Mouse (Mus musculus) lung, postnatal 0 days (tissue): Measurements from ENCODE around the gene Srcin1. TPM values are rescaled to one million over a fixed set of nuclear protein-coding genes. Genes with fewer than 3 reads are reported as not detected.

ENCODE experiments used
- ATAC-seq: fragments of 200-750 bp; cut with Nextera tagmentation; 2 replicates; pipeline ENCODE4 v1.8.0; 2017; ENCODE audit warnings: moderate library complexity
- DNase-seq: peaks from one replicate; pipeline ENCODE4 v3.0.0-alpha.2; 2016; ENCODE audit warnings: low spot score
- H3K27ac ChIP-seq: fragments of 300-500 bp; sonication (generic); 2 replicates; pipeline ENCODE4 v1.5.1; 2014; ENCODE audit warnings: antibody characterized with exemption, mild to moderate bottlenecking, low read length, mixed read lengths
- H3K27me3 ChIP-seq: fragments of 300-500 bp; sonication (generic); replicated peaks from 2 replicates; pipeline ENCODE4 v1.6.1; 2014; ENCODE audit warnings: low read length, mixed read lengths; ENCODE audit not compliant: insufficient read depth
- H3K36me3 ChIP-seq: fragments of 300-500 bp; sonication (generic); 2 replicates; pipeline ENCODE4 v1.6.1; 2014; ENCODE audit warnings: low read length, mixed read lengths; ENCODE audit not compliant: insufficient read depth
- H3K4me1 ChIP-seq: fragments of 300-500 bp; sonication (generic); 2 replicates; pipeline ENCODE4 v1.6.1; 2014; ENCODE audit warnings: antibody characterized with exemption, low read depth, low read length, mixed read lengths; ENCODE audit not compliant: insufficient read depth
- H3K4me2 ChIP-seq: fragments of 300-500 bp; sonication (generic); replicated peaks from 2 replicates; pipeline ENCODE4 v1.6.1; 2014; ENCODE audit warnings: low read depth, mild to moderate bottlenecking, low read length, moderate library complexity, mixed read lengths
- H3K4me3 ChIP-seq: fragments of 300-500 bp; sonication (generic); 2 replicates; pipeline ENCODE4 v1.5.1; 2014; ENCODE audit warnings: low read depth, low read length
- H3K9ac ChIP-seq: fragments of 300-500 bp; sonication (generic); replicated peaks from 2 replicates; pipeline ENCODE4 v1.6.1; 2014; ENCODE audit warnings: low read depth, mild to moderate bottlenecking
- H3K9me3 ChIP-seq: fragments of 300-500 bp; sonication (generic); 2 replicates; pipeline ENCODE4 v1.6.1; 2016; ENCODE audit warnings: low read length, mixed read lengths
- CTCF ChIP-seq: IDR thresholded peaks from 2 replicates; pipeline ENCODE4 v1.5.1; 2016; ENCODE audit warnings: antibody characterized with exemption, mild to moderate bottlenecking
- EP300 ChIP-seq: IDR thresholded peaks from 2 replicates; pipeline ENCODE4 v1.6.1; 2016; ENCODE audit warnings: antibody characterized with exemption, mild to moderate bottlenecking, control low read depth
- WGBS: fragments of 180-500 bp; shearing (Covaris S2); extraction: QIAGEN DNeasy Blood & Tissue Kit; methylation state at CpG from one replicate; pipeline ENCODE4 v1.1.7; 2014; 5-methylcytosine and 5-hydroxymethylcytosine counted together
- polyA plus RNA-seq: library from polyadenylated mRNA; unstranded; fragments of >200 nt; fragmentation: Nextera tagmentation; extraction: Ambion mirVana; gene quantifications from 2 replicates; pipeline ENCODE4 v1.2.1, GENCODE M21; 2015

The Srcin1 gene
- polyA plus RNA-seq, 1 experiment from 2014 or later, result 0.36 TPM

DNA sequence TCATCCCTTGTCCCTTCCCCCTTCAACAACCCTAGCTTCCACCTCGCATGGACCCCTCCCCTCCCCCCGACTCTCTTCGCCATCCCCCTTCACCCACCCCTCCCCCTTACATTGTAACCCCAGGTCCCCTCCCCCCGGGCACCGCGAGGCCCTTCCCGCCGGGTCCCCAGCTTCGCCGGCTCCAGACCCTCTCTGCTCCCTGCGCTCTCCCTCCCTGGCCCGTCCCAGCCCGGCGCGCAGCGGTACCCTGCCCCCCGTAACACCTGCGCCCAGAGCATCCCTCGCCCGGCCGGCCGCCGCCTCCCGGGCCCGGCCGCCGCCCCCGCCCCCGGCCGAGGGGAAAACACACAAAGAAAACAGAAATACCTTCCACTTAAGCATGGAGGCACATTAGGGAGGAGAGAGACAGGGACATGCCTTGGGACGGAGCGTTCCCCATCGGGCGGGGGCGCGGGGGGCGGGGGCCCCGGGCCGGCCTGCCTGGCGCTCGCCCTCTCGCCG, 1.4 kb downstream of the Srcin1 start:
- Histone ChIP-seq H3K4me2 (peak overlapping the region; percentile 98), H3K27ac (no peak overlapping the region), H3K9me3 (no peaks in the 10 kb centered on the region), H3K9ac (0 out of 2 replicates have a peak overlapping the region, but pooled peaks have one; percentile 19), H3K4me1 (peaks cover 5% of the 10 kb centered on the region; the same call in 1 of the 2 replicates), H3K27me3 (peaks cover 10% of the 10 kb centered on the region), H3K36me3 (no peaks in the 10 kb centered on the region), H3K4me3 (peak overlapping the region; percentile 60)
- DNase-seq (no peak), ATAC-seq (peak; percentile 6; the same call in 1 of the 2 replicates)
- TF ChIP-seq EP300, result no peak
- TF ChIP-seq CTCF, result no peak
- WGBS, result 1% methylated on average over 25 of the region's 43 CpGs

DNA sequence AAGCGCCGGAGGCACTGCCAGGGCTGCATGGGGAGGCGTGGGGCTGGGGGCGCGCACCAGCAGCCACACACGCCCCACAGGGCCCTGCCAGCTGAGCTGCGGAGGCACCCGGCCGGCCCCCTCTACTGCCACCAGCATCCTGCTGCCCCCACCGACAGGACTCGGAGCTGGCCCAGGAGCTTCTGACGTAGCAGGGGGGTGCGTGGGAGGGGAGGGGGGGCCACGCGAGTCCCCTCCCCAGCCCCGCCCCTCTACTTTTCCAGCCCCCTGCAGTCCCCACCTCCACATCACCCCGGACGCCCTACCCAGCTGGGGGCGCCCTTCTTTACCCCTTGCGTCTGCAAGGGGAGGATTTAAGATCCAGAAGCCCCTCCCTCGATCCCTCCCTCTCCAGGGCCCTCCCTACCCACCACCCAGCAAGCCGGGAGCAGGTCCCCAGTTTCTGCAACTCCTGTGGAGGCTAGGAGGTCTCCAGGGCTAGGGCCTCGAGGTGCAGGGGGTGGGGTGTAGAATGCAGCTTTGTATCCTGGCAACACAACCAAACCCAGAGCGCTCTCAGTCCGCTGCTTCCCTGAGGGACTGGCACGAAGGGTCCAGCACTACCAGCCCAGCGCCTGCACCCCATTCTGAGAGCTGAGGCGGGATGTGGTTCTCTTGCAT, 2.0 kb downstream of the Srcin1 start:
- H3K9me3 ChIP-seq, result no peaks in the 10 kb centered on the region
- no peak overlapping the region for H3K9ac ChIP-seq
- peak overlapping the region; percentile 60 for H3K4me3 ChIP-seq
- peak; percentile 36 for DNase-seq
- H3K4me1 ChIP-seq, result peaks cover 5% of the 10 kb centered on the region; the same call in 1 of the 2 replicates
- peak overlapping the region; percentile 98 for H3K4me2 ChIP-seq
- H3K36me3 ChIP-seq, result no peaks in the 10 kb centered on the region
- H3K27ac ChIP-seq, result no peak overlapping the region
- peaks cover 10% of the 10 kb centered on the region for H3K27me3 ChIP-seq
- no peak for ATAC-seq
- WGBS, result 0% methylated on average over 15 of the region's 28 CpGs
- TF ChIP-seq EP300, result no peak
- no peak for TF ChIP-seq CTCF

DNA sequence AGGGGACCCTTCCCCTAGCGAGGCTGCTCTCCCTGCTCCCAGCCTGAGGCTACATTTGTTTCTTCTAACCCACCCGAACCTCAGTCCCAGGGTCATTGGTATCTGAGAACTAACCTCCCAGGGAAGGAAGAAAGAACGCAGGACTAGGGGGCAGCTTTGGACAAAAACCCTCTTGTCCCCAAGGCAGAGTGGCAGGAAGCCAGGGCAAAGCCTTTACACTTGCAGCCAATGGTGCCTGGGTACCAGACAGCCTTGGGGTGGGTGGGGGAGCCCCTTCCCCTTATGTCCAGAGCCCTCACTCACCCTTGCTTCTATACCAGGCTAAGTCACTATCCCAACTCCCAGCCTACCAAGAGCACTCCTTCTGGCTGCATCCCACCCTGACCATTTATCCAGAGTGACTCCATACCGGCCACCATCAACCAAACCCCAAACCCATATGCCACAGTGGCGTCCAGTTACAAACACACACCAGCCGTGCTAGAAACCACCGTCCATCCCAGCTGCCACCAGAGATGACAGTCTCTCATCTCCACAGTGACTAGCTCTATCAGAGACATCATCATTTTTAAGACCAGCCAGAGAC, 3.0 kb downstream of the Srcin1 start:
- H3K4me1 ChIP-seq, result peaks cover 5% of the 10 kb centered on the region; the same call in 1 of the 2 replicates
- no peaks in the 10 kb centered on the region for H3K9me3 ChIP-seq
- TF ChIP-seq EP300, result no peak
- TF ChIP-seq CTCF, result no peak
- ATAC-seq, result no peak
- DNase-seq, result no peak
- H3K4me3 ChIP-seq, result no peak overlapping the region
- H3K9ac ChIP-seq, result no peak overlapping the region
- no peaks in the 10 kb centered on the region for H3K36me3 ChIP-seq
- peaks cover 10% of the 10 kb centered on the region for H3K27me3 ChIP-seq
- WGBS, result 25% methylated on average over 7 of the region's 7 CpGs
- H3K27ac ChIP-seq, result no peak overlapping the region
- H3K4me2 ChIP-seq, result no peak overlapping the region

DNA sequence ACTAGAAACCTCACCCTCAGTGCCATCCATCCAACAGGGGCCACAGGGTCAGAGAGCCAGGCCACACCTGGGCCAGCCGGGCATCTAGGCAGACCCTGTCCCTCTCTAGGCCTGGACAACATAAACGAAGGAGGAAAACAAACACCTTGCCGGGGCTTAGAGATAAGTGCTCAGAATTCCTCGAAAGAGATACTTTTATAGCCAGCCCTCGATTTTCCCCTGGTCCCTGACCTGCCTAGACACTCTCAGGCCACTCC, 4.0 kb downstream of the Srcin1 start:
- DNase-seq, result no peak

DNA sequence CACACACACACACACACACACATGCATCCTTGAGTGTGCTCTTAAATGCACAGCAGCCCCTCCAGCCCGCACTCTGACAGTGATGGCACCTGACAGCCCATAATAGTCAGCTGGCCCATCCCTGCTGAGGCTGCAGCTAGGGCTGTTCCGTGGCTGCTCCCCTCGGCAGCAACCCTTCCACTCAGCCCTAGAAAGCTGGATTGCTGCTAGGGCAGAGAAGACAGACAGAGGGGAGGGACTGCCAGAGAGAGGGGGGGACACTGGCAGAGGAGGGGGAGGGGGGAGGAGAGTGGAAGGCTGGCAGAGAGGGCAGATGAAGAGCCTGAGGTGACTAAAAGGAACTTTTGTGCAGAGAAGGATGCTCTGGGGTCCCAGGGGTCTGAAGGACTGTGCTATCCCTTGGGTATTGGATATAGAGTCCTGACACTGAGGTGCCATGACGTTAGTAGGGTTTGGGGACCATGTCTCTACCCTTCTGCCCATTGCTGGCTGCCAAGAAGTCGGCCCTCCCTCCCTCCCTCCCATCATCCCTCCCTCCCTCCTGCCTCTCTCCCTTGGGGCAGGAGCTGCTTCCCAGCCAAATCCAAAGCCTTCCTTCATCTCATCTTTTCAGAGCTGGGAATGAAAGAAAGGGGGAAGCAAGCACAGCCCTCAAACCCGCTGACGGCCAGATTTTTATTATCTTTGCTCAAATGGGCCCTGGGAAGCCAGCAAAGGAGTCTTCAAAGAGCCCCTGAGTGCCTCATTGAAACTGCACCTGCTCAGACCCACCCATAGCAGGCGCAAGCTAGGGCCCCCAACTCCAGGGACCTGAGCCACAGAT, 4.5 kb downstream of the Srcin1 start:
- Histone ChIP-seq H3K4me2 (no peak overlapping the region), H3K4me1 (peaks cover 4% of the 10 kb centered on the region; the same call in 1 of the 2 replicates), H3K27me3 (peaks cover 14% of the 10 kb centered on the region), H3K4me3 (no peak overlapping the region), H3K27ac (no peak overlapping the region), H3K9ac (no peak overlapping the region), H3K9me3 (no peaks in the 10 kb centered on the region), H3K36me3 (no peaks in the 10 kb centered on the region)
- DNase-seq, result no peak
- no peak for ATAC-seq
- WGBS, result 19% methylated on average over 8 of the region's 8 CpGs
- TF ChIP-seq EP300 (no peak), CTCF (no peak)

More for the DNA sequence above, 4.0 kb downstream of the Srcin1 start:
- 10% methylated on average over 5 of the region's 5 CpGs for WGBS
- TF ChIP-seq EP300, result no peak
- TF ChIP-seq CTCF, result no peak
- Histone ChIP-seq H3K27me3 (peaks cover 14% of the 10 kb centered on the region), H3K4me2 (no peak overlapping the region), H3K9ac (no peak overlapping the region), H3K27ac (no peak overlapping the region), H3K9me3 (no peaks in the 10 kb centered on the region), H3K4me3 (no peak overlapping the region), H3K36me3 (no peaks in the 10 kb centered on the region), H3K4me1 (peaks cover 5% of the 10 kb centered on the region; the same call in 1 of the 2 replicates)
- no peak for ATAC-seq

DNA sequence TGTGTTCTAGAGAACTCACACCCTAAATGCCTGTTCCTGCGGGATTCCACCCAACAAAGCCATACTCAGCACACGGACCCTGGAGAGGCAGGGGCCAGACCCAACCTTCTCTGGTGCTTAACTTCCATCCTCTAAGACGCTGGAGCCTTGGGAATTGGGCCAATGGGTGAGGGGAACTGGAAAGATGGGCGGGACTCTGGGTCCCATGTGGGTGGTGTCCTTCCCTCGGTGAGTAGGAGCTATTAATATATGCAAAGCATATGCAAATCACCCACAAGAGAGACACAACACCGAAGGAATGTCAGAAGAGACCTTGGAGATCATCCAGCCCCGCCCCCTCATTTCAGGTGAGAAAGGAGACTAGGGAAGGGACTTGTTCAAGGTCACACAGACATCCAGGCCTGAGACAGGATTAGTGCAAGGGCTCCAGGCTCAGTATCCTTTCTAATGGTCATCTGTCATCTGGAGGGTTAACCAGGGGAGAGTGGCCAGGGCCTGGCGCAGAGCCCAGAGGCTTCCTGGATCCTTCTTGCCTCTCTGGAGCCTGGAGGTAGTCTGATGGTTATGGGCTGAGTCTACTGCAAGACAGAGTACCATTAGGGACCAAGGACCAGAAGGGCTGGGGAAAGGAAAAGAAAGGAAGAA, 5.4 kb downstream of the Srcin1 start:
- Histone ChIP-seq H3K9me3 (no peaks in the 10 kb centered on the region), H3K9ac (no peak overlapping the region), H3K27me3 (peaks cover 14% of the 10 kb centered on the region), H3K4me3 (no peak overlapping the region), H3K4me1 (no peaks in the 10 kb centered on the region), H3K36me3 (no peaks in the 10 kb centered on the region), H3K4me2 (no peak overlapping the region), H3K27ac (no peak overlapping the region)
- TF ChIP-seq CTCF, result no peak
- TF ChIP-seq EP300, result no peak
- DNase-seq (no peak), ATAC-seq (no peak)
- 19% methylated on average over 8 of the region's 8 CpGs for WGBS
